Mouse (Mus musculus) erythroblast, embryonic 14.5 days (primary cell): ENCODE results near the gene Otub1.

Experiments
- GATA1 ChIP-seq: IDR thresholded peaks from 2 replicates; pipeline ENCODE4 v1.6.1; 2012; ENCODE audit warnings: low read length, inconsistent platforms, mixed read lengths
- TAL1 ChIP-seq: IDR thresholded peaks from 3 replicates; pipeline ENCODE4 v1.6.1; 2012; ENCODE audit warnings: low read length, inconsistent platforms, mixed read lengths

- TF ChIP-seq GATA1 (no peak), TAL1 (no peak)
Observed at GRCm38 (mm10) chr19:7168423-7168822, 37.7 kb downstream of the Otub1 start.
